Mouse (Mus musculus) CD4-positive, CD25-positive, alpha-beta regulatory T cell, adult 4 months (primary cell): ENCODE results near the gene Ggct. TPM values are rescaled to one million over a fixed set of nuclear protein-coding genes. Genes with fewer than 3 reads are reported as not detected.

ENCODE experiments used
- ATAC-seq: one replicate; pipeline ENCODE4 v1.8.0; 2017
- polyA plus RNA-seq, 2 experiments: library from polyadenylated mRNA; unstranded; fragments of 100-300 nt; shearing (Covaris generic); gene quantifications; one replicate each; pipeline ENCODE4 v1.2.1; 2017

The Ggct gene
- polyA plus RNA-seq, result 10 to 100 TPM; 19.8 to 34.0 TPM

DNA sequence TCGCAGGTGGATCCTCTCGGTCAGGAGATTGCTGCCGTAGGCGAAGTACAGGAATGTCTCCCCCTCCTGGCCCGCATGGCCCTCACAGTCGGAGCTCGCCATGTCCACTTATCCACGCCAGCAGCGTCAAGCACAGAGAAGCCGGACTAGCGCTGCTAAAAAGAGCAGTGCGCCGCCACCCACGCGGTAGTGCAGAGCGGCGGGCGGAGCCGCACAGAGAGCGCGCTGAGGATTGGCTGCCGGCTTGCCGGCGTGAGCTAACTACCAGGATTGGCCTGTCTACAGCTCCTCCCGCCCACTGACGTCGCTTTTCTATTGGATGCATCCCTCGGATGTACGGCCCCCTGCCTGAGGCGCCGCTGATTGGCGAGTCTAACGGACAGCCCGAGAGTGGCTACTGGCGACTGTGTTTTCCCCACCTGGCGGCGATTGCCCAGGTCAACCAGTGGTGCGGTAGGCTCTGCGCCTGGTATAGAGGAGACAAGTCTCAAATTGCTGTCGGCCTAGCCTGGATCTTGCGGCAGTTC lies at the start of gene Ggct:
Ggct (minus strand) TSS at position 217 of the 527 bp plus-strand sequence.
- peak; percentile 99 for ATAC-seq

- ATAC-seq, result no peak
Observed at GRCm38 (mm10) chr6:55040031-55040430, 47.3 kb upstream of the Ggct start.

GRCm38 (mm10) chr6:55039446-55039783 lies 46.7 kb upstream of the Ggct start:
- no peak for ATAC-seq

- ATAC-seq, result no peak
Observed at GRCm38 (mm10) chr6:55038671-55039445, 46.1 kb upstream of the Ggct start.

DNA sequence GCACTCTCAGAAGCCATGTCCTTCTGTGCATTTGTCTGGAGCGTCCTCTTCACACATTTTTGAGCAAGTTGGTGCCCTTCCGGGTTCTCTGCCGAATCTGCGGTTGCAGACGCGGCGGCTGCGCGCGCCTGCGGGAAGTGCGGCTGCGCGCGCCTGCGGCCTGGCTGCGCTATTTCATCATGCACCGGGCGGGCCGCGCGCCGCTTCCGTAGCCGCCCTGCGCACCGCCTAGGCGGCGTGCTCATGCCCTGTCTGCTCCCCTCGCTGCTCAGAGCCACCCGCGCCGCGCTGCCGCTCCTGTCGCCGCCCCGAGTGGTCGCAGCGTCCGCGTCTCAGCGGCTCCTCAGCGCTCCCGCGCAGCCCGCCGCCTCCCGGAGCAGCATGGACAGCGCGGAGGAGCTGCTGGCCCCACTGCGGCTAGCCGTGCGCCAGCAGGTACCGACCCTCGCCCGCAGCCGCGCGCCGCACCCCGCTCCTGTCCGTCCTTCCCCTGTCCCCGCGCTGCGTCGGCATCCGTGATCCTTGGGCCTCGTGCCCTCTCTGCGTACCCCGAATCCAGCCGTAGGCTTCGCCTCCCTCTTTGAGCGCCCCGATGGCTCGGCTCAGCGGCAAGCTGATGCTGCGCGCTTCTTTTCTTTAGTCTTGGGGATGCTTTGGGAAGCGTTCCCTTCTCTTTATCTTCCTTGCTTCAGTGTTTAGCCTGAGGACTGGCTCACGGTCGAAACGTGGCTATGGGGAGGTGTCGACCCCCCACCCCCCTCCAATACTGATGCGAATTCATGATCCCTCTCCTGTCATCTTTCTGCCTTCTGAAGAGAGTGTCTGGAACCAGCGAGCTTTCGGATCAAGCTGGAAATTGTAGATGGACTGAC lies 45.3 kb upstream of the Ggct start, which contains the start of gene Gars:
Gars (plus strand) TSS at position 209 of the 872 bp plus-strand sequence.
- ATAC-seq, result peak; percentile 94

GRCm38 (mm10) chr6:55036731-55037130 lies 44.0 kb upstream of the Ggct start:
- no peak for ATAC-seq

- no peak for ATAC-seq
Observed at GRCm38 (mm10) chr6:55027642-55028041, 34.9 kb upstream of the Ggct start.

DNA sequence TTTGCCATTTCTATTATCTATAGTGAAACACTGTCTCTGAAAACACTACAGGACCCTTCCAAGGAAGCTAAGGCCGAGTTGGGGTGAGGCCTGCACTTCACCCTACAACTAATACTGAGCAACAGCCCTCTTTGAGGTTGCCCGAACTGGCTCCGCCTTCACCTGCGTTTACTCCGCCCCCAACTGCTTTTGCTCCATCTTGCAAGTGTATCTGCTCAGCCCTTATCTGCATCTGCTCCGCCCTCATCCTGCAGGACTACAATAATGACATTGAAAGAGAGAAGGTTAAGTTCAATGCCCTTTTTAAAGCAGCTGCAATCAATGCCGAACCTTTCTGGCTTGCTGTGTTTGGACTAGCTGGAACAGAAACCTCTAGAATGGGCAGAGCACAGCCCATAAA lies 29.1 kb upstream of the Ggct start:
- ATAC-seq, result no peak

GRCm38 (mm10) chr6:55018417-55018816 lies 25.7 kb upstream of the Ggct start:
- ATAC-seq, result no peak

DNA sequence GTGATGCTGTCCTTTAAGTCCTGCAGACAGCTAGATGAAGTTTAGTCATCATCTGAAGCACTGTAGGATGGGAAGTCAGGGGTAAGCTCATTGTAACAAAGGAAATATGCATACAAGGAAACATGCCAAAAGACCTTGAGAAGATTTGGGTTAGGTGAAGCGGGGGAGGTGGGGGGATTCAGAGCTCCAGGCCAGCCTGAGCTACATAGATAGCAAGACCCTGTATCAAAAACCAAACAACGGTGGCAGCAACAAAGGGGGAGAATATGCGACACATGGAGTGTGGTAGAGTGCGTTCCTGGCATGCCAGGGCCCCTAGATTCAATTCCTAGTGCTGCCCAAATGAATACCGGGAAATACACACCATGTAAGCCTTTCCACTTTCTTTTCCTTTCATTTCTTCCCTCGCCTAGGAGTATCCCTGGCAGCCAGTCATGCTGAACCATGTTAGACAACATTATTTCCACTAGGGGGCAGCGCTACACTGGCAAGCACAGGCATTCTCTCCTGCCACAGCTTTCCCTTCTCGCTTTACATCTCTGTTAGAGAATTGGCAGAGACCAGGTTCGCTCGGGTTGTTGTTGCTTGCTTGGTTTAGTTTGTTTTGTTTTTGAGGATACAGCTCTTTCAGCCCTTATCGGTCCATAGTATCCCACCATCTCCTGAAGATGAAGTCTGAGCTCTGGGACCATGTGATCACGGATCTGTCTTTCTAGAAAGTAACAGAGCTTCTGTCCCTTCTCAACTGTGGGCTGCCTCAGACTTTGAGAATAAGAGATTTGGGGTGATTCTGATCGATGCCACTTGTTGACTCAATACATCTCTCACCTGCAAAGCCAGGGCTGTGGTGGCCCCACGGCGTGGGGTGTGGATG lies 24.2 kb upstream of the Ggct start:
- ATAC-seq, result peak; percentile 87

GRCm38 (mm10) chr6:55016236-55016635 lies 23.5 kb upstream of the Ggct start:
- ATAC-seq, result peak; percentile 63

GRCm38 (mm10) chr6:55014184-55014583 lies 21.4 kb upstream of the Ggct start:
- no peak for ATAC-seq

DNA sequence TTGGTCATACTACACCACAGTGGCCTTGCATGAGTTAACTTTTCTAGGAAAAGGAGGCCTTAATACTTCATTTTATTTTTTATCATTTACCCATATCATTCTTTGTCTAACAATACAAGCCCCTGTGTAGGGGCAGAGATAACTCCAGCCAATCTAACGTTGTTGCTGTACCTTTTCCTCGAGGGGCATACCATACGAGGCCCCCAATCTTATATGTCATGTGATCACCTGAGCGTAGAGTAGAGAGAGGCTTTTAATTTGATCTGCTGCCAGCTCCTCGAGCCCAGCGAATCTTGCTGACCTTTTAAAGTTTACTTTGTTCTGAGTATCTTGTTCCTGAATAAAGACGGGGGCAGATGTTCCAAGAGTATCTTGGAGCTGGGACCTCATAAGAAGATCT lies 19.8 kb upstream of the Ggct start:
- ATAC-seq, result no peak

GRCm38 (mm10) chr6:55010330-55011091 lies 17.8 kb upstream of the Ggct start:
- no peak for ATAC-seq

DNA sequence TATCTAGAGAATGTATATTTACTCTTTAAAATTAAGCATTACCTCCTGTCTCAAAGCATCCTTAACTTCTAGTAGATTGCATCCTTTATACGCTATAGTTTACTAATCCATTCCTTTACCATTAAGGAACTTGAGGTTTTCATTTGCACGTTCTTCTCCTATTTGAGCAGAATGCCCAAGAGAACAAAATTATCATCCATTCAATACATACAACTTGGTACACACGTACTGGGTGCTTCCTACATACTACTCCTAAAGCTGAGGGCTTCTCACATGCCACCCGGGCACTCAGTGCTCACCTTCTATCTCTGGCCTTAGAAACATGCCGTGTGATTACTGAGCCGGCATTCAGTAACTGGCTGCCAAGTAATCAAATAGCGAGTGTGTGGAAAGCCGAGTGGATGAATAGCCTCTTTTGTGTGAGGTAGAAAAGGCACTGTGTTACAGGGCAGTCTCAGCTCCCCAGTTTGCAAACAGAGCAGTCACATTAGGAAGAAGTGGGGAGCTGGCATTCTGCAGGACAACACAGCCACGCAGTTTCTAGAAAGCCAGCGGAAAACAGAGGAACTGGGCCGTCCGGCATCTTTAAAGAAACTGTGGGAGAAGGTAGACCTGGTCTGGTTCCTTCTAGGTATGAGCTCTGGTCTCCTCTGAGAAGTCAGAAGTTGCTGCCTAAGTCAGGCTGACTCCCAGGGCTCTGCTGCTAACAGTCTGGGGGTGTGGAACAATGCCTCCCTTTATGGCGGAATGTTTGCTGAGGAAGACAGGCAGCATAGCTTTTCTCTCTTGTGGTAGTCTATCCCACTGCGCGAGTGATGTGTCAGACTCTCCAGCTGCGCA lies 16.9 kb upstream of the Ggct start:
- ATAC-seq, result no peak

GRCm38 (mm10) chr6:55008401-55008800 lies 15.7 kb upstream of the Ggct start:
- no peak for ATAC-seq

GRCm38 (mm10) chr6:55003559-55003958 lies 10.8 kb upstream of the Ggct start:
- ATAC-seq, result no peak

GRCm38 (mm10) chr6:55002438-55002837 lies 9.7 kb upstream of the Ggct start:
- no peak for ATAC-seq

DNA sequence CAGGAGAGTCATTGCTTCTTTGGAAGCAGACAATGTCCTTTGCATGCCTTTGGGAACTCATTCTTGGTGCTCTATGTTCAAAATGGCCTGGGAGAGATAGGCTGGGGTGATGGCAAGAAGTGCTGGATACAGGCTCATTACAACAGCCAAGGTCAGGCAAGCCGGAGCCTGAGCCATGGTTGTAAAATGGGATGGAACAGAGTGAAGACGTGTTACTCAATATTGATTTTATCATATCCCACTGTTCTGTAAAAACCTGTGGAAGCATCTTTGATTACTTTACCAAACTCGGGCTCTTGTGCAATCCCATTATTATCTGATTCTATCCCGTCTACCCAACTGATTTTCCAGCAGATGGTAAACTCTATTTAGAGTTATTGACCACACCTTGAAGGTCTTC lies 8.6 kb upstream of the Ggct start:
- no peak for ATAC-seq

DNA sequence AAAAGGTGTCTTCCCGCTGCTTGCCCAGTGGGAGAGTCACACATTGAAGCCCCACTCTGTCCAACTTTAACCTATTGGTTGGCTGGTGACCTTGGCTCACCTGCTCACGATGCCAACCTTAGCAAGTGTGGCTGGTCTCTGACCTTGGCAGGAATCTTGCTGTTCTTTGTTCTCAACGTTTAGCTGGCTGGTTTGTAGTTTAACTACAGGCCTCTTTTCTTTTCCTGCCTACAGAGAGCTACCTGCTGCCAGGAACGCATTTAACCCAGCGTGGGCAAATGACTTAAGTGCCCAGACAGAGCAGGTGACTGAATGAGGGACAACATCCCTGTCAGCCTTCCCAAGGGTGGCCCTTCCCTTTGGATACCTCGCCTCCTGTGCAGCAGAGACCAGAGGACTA lies 5.0 kb upstream of the Ggct start:
- ATAC-seq, result no peak

GRCm38 (mm10) chr6:54996361-54996760 lies 3.6 kb upstream of the Ggct start:
- no peak for ATAC-seq
